Mouse (Mus musculus): ENCODE data around the gene Pxylp1.

- TF ChIP-seq CTCF (IDR thresholded peaks at IDR 0.05; ENCODE audit: extremely low read depth, insufficient read depth, low read length) (no peak), POLR2A (IDR thresholded peaks at IDR 0.05; ENCODE audit: extremely low read depth, insufficient read depth, low read length) (no peak)
These were observed 28.9 kb downstream of the Pxylp1 start for GRCm38 (mm10) chr9:96863539-96863938.
